Mouse (Mus musculus) embryonic facial prominence, embryonic 10.5 days (tissue): Measurements from ENCODE around the gene Atrnl1. TPM values are rescaled to one million over a fixed set of nuclear protein-coding genes. Genes with fewer than 3 reads are reported as not detected.

Experiments used
- DNase-seq: peaks from one replicate; pipeline ENCODE4 v3.0.0-alpha.2; 2017; ENCODE audit warnings: low spot score
- H3K27ac ChIP-seq: fragments of 300-500 bp; sonication (generic); replicated peaks from 2 replicates; pipeline ENCODE4 v1.5.1; 2016; ENCODE audit warnings: mild to moderate bottlenecking
- H3K27me3 ChIP-seq: fragments of 300-500 bp; sonication (generic); replicated peaks from 2 replicates; pipeline ENCODE4 v1.6.1; 2016; ENCODE audit warnings: low read depth, mild to moderate bottlenecking; ENCODE audit not compliant: poor library complexity, severe bottlenecking
- H3K36me3 ChIP-seq: fragments of 300-500 bp; sonication (generic); replicated peaks from 2 replicates; pipeline ENCODE4 v1.6.1; 2016; ENCODE audit warnings: mild to moderate bottlenecking, moderate library complexity
- H3K4me1 ChIP-seq: fragments of 300-500 bp; sonication (generic); 2 replicates; pipeline ENCODE4 v1.6.1; 2016
- H3K4me3 ChIP-seq: fragments of 300-500 bp; sonication (generic); 2 replicates; pipeline ENCODE4 v1.5.1; 2016; ENCODE audit warnings: mild to moderate bottlenecking, moderate library complexity
- H3K9me3 ChIP-seq: fragments of 300-500 bp; sonication (generic); 2 replicates; pipeline ENCODE4 v1.6.1; 2016; ENCODE audit warnings: mild to moderate bottlenecking
- WGBS: fragments of 180-500 bp; shearing (Covaris S2); methylation state at CpG from one replicate; pipeline ENCODE4 v1.1.7; 2016; 5-methylcytosine and 5-hydroxymethylcytosine counted together
- polyA plus RNA-seq: library from polyadenylated mRNA; unstranded; fragments of >200 nt; fragmentation: Nextera tagmentation; extraction: Ambion mirVana; gene quantifications from 2 replicates; pipeline ENCODE4 v1.2.1, GENCODE M21; 2016

Gene Atrnl1
- polyA plus RNA-seq, 1 experiment from 2014 or later: 4.3 TPM

DNA sequence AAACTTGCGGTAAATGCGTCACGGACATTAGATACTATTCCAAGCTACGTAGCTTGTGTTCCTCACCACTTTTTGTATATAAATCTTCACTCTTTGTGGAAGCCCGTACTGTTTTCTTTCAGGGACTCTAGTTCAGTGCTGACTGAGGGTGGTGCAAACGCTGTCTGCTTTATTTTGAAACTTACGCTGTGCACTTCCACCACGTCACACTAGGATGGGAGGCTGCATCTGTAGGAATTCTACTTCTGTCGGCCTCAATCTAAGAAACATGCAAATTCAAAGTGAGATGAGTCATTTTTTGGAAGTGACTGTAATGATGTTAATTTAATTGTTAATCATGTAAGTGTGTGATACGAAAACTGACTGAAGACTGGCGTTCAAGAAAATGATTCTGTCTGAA is 135.7 kb downstream of the Atrnl1 start:
- H3K4me3 ChIP-seq: no peak overlapping the region
- H3K27me3 ChIP-seq: no peaks in the 10 kb centered on the region
- H3K27ac ChIP-seq: no peak overlapping the region
- H3K36me3 ChIP-seq: peaks cover 2% of the 10 kb centered on the region; the same call in 1 of the 2 replicates
- WGBS: 93% methylated on average over 11 of the region's 11 CpGs
- no peaks in the 10 kb centered on the region for H3K9me3 ChIP-seq
- no peaks in the 10 kb centered on the region for H3K4me1 ChIP-seq
- no peak for DNase-seq

DNA sequence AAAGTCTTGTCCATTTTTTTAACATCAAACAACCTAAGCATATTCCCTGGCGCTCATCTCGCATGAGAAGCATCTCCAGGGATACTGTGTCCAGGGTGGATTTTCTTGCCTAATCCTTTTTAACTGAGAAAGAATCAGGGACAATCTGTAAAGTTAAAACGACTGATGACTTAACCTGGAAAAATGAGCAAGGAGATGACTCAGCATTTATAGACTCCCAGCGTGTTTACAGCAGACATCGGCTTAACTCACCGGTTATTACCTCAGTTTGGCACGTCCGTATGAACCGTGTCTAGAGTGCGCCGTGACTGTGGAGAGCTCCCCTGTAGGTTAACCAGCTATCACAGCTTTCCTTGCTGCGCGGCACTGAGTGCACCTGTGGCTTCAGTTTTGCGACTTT is 141.4 kb downstream of the Atrnl1 start:
- no peaks in the 10 kb centered on the region for H3K4me1 ChIP-seq
- H3K9me3 ChIP-seq: no peaks in the 10 kb centered on the region
- H3K27ac ChIP-seq: no peak overlapping the region
- 95% methylated on average over 14 of the region's 14 CpGs for WGBS
- no peak for DNase-seq
- no peak overlapping the region for H3K4me3 ChIP-seq
- H3K36me3 ChIP-seq: peaks cover 21% of the 10 kb centered on the region
- no peaks in the 10 kb centered on the region for H3K27me3 ChIP-seq

- H3K9me3 ChIP-seq: no peaks in the 10 kb centered on the region
- H3K4me1 ChIP-seq: no peaks in the 10 kb centered on the region
- 90% methylated on average over 2 of the region's 2 CpGs for WGBS
- no peak overlapping the region for H3K4me3 ChIP-seq
- no peak overlapping the region for H3K27ac ChIP-seq
- DNase-seq: no peak
- H3K36me3 ChIP-seq: peaks cover 28% of the 10 kb centered on the region; the same call in 1 of the 2 replicates
- H3K27me3 ChIP-seq: no peaks in the 10 kb centered on the region
Measured at GRCm38 (mm10) chr19:57762526-57762925, 151.7 kb downstream of the Atrnl1 start.

- peaks cover 22% of the 10 kb centered on the region; the same call in 1 of the 2 replicates for H3K36me3 ChIP-seq
- WGBS: 85% methylated on average over 16 of the region's 16 CpGs
- H3K4me1 ChIP-seq: no peaks in the 10 kb centered on the region
- H3K4me3 ChIP-seq: no peak overlapping the region
- DNase-seq: no peak
- no peaks in the 10 kb centered on the region for H3K27me3 ChIP-seq
- no peaks in the 10 kb centered on the region for H3K9me3 ChIP-seq
- H3K27ac ChIP-seq: no peak overlapping the region
Measured at GRCm38 (mm10) chr19:57764576-57765371, 153.9 kb downstream of the Atrnl1 start.

GRCm38 (mm10) chr19:57767051-57767450 is 156.2 kb downstream of the Atrnl1 start:
- Histone ChIP-seq H3K27ac (no peak overlapping the region), H3K4me1 (no peaks in the 10 kb centered on the region), H3K36me3 (peaks cover 8% of the 10 kb centered on the region; the same call in 1 of the 2 replicates), H3K9me3 (no peaks in the 10 kb centered on the region), H3K27me3 (no peaks in the 10 kb centered on the region), H3K4me3 (no peak overlapping the region)
- WGBS: 91% methylated on average over 2 of the region's 2 CpGs
- no peak for DNase-seq

DNA sequence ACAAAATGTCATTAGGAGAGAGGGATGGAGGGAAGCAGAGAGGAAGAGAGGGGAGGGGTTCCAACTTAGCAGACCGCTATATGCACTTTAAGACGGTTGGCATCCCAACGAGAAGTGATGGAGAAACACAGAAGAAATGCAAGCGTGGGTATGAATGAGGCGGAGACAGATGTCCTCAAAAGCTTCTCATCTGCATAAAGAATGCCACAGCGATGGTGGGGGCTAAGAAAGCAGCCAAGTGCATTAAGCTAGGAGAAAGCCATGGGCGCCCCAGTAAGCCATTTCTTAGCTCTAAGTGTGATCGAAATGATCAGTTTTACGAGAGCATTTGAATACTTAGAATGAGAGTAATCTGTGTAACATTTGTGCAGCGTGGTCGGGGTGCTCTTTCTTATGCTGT is 157.8 kb downstream of the Atrnl1 start:
- H3K36me3 ChIP-seq: no peaks in the 10 kb centered on the region
- 94% methylated on average over 11 of the region's 11 CpGs for WGBS

DNA sequence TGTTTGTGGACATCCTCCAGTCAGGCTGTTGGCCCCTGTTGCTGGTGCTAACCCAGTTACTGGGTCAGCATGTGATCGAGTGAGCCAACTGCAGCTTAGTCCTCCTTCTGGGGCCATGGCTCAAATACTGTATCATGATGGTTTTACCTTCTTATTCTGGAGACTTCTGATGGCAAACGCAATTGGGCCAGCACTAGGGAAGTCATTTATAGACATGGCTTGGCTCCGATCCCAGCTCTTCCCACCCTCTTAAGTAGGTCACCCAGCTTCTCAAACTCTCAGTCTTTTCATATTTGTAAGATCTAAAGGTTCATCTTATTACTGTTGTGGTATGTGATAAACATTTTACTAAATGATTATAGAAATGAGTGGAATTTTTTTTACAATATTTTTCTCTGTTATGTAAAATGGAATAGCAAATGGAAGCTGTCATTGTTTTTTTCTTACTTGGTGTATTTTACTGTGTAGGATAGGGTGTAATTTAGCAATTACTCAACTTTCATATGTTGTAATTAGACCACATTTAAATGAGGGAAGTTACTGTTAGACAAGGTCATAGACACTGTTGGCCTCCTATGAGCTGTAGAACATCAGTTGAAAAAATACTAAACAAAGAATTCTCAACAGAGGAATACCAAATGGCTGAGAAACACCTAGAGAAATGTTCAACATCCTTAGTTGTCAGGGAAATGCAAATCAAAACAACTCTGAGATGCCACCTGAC is 171.7 kb downstream of the Atrnl1 start:
- no peak for DNase-seq
- WGBS: 94% methylated on average over 3 of the region's 3 CpGs

More for the DNA sequence above, 157.8 kb downstream of the Atrnl1 start:
- no peaks in the 10 kb centered on the region for H3K4me1 ChIP-seq
- no peaks in the 10 kb centered on the region for H3K9me3 ChIP-seq
- H3K4me3 ChIP-seq: no peak overlapping the region
- H3K27me3 ChIP-seq: no peaks in the 10 kb centered on the region
- DNase-seq: no peak
- H3K27ac ChIP-seq: no peak overlapping the region

GRCm38 (mm10) chr19:57786699-57787098 is 175.9 kb downstream of the Atrnl1 start:
- H3K27ac ChIP-seq: no peak overlapping the region
- H3K4me1 ChIP-seq: no peaks in the 10 kb centered on the region; the same call in 1 of the 2 replicates
- no peaks in the 10 kb centered on the region for H3K27me3 ChIP-seq
- no peak for DNase-seq
- H3K9me3 ChIP-seq: no peaks in the 10 kb centered on the region
- 0 out of 2 replicates have a peak, but pooled peaks cover 4% of the 10 kb centered on the region for H3K36me3 ChIP-seq
- WGBS: 77% methylated on average over 5 of the region's 5 CpGs
- H3K4me3 ChIP-seq: no peak overlapping the region

More for the DNA sequence above, 171.7 kb downstream of the Atrnl1 start:
- Histone ChIP-seq H3K9me3 (no peaks in the 10 kb centered on the region), H3K27me3 (no peaks in the 10 kb centered on the region), H3K27ac (no peak overlapping the region), H3K4me1 (no peaks in the 10 kb centered on the region; the same call in 1 of the 2 replicates), H3K4me3 (no peak overlapping the region), H3K36me3 (0 out of 2 replicates have a peak, but pooled peaks cover 4% of the 10 kb centered on the region)

DNA sequence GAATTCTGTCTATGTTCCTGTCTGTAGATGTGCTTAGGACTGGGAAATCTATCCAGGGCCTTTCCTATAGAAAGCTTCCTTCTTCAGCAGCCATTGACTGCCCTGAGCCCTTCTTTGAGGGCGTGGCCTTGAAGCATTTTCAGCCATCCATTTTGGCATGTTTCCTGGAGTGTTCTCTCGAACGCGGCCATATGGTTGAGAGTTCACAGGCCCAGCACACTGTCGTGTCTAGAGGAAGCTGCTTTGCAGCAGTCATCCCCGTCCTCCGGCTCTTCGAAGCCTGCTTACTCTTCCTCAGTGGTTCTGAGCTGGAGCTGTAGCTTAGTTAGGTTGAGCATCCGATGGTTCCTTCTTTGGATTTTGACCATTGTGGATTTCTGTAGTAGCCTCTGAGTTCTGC is 191.4 kb downstream of the Atrnl1 start:
- no peaks in the 10 kb centered on the region for H3K9me3 ChIP-seq
- DNase-seq: no peak
- H3K4me3 ChIP-seq: no peak overlapping the region
- H3K27ac ChIP-seq: no peak overlapping the region
- H3K4me1 ChIP-seq: 0 out of 2 replicates have a peak, but pooled peaks cover 4% of the 10 kb centered on the region
- no peaks in the 10 kb centered on the region for H3K36me3 ChIP-seq
- H3K27me3 ChIP-seq: no peaks in the 10 kb centered on the region
- 91% methylated on average over 9 of the region's 9 CpGs for WGBS

- Histone ChIP-seq H3K9me3 (no peaks in the 10 kb centered on the region), H3K36me3 (no peaks in the 10 kb centered on the region), H3K4me3 (no peak overlapping the region), H3K27me3 (no peaks in the 10 kb centered on the region), H3K27ac (no peak overlapping the region), H3K4me1 (0 out of 2 replicates have a peak, but pooled peaks cover 4% of the 10 kb centered on the region)
- DNase-seq: no peak
- 78% methylated on average over 14 of the region's 14 CpGs for WGBS
Measured at GRCm38 (mm10) chr19:57802771-57803482, 192.1 kb downstream of the Atrnl1 start.

- H3K4me1 ChIP-seq: 0 out of 2 replicates have a peak, but pooled peaks cover 4% of the 10 kb centered on the region
- no peaks in the 10 kb centered on the region for H3K9me3 ChIP-seq
- H3K4me3 ChIP-seq: no peak overlapping the region
- H3K27me3 ChIP-seq: no peaks in the 10 kb centered on the region
- WGBS: 84% methylated on average over 3 of the region's 3 CpGs
- H3K27ac ChIP-seq: no peak overlapping the region
- DNase-seq: no peak
- H3K36me3 ChIP-seq: no peaks in the 10 kb centered on the region
Measured at GRCm38 (mm10) chr19:57803483-57803820, 192.6 kb downstream of the Atrnl1 start.

DNA sequence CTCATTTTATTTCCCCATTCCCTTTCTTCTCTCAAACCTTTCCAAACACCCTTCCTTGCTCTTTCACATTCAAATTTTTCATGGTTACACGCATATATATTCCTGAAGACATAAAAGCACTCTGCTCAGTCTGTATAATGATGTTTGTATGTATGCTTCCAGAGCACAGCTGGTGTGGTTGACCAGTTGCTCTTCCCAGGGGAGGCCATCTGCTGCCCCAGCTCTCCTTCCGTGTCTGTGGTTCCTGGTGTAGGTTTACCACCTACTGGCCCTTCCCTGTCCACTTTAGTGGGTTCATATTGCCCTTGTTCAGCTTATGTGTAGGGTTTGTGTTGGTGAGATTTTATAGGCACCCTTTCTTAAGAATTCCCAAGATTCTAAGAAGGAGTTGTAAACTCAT is 197.5 kb downstream of the Atrnl1 start:
- Histone ChIP-seq H3K9me3 (no peaks in the 10 kb centered on the region), H3K4me1 (no peaks in the 10 kb centered on the region), H3K27ac (no peak overlapping the region), H3K36me3 (no peaks in the 10 kb centered on the region), H3K4me3 (no peak overlapping the region), H3K27me3 (no peaks in the 10 kb centered on the region)
- WGBS: 82% methylated on average over 2 of the region's 2 CpGs
- DNase-seq: no peak
